Mouse (Mus musculus) cerebellum, postnatal 14 days (tissue): Measurements from ENCODE around the gene Crtac1.
A peak's percentile ranks its signal among the peaks of the same experiment; 100 is the strongest.

Experiments used
- DNase-seq, 2 experiments: peaks; one replicate each; pipeline ENCODE4 v3.0.0; 2021; ENCODE audit warnings: mixed read lengths in 2 of 2

Crtac1 gene

DNA sequence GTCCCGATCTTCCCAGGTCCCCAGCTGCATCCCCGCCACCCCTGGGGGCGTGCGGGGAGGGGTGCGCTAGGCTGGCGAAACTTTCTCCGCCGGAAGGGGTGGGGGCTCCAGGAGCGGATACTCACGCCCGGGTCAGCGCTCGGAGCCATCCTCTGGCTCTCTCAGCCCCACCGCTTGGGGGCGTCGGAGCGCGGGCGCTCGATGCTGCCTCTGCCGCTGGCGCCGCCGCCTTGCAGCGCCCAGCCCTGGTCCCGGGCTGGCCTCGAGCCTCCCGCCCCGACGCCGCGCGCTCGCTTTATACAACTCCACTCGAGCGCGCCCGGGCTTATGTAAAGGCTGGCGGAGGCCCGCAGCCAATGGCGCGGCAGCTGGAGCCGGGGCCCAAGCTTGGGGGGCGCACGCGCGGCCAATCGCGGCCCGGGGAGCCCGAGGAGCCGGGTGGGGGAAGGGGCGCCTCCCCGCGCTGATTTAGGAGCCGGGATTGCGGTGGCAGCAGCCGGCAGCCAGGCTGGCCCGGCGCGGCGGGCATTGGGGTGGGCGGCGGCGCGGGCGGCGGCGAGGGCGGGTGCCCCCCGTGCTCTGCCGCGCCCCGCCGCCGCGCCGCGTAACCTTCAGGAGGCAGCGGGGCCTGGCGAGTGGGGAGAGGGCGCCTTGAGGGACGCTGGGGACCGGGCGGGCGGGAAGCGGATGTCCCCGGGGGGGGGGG lies at the start of gene Crtac1:
Crtac1 (minus strand) TSS at position 299 of the 706 bp plus-strand sequence.
- DNase-seq = peak; percentile 74 to 80

- no peak for DNase-seq
Measured at GRCm38 (mm10) chr19:42478303-42478702, 46.7 kb upstream of the Crtac1 start.

GRCm38 (mm10) chr19:42477769-42478168 lies 46.2 kb upstream of the Crtac1 start:
- DNase-seq = no peak

DNA sequence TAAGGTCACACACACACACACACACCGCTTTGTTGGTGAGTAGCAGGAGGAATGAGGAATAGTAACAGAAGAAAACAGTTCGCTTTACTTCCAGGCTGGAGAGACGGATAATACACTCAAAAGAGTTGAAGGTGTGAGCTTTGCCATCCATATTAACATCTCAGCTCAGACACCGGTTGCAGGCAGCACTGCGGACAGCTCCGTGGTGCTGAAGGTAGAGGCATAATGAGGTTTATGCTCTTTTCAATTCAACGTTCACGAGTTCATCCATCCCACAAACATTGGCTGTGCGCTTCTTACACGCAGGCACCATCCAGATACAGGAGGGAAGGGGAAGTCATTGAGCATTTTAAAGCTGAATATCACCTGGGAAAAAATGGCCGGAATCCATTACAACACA lies 41.2 kb upstream of the Crtac1 start:
- DNase-seq = no peak

DNA sequence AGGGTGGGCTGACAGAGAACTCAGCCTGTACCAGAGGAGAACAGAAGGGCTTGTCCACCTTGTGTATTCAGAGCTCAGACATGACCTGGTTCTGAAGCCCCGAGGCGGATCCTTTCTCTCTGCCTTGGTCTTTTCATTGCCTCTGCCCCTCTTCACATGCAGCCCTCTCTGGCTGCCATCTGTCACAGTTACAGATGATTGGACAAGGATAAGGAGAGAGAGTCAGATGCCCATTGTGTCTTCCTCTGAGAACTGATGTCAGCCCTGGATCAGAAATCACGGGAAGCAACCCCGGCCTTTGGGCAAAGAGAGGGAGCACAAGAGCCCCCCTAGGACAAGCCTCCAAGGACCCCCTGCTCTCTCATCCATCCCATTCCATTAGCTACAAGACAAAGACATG lies 40.0 kb upstream of the Crtac1 start:
- peak; percentile 62 to 63 for DNase-seq

GRCm38 (mm10) chr19:42461851-42462250 lies 30.3 kb upstream of the Crtac1 start:
- no peak for DNase-seq

- no peak for DNase-seq
Measured at GRCm38 (mm10) chr19:42461353-42461752, 29.8 kb upstream of the Crtac1 start.

DNA sequence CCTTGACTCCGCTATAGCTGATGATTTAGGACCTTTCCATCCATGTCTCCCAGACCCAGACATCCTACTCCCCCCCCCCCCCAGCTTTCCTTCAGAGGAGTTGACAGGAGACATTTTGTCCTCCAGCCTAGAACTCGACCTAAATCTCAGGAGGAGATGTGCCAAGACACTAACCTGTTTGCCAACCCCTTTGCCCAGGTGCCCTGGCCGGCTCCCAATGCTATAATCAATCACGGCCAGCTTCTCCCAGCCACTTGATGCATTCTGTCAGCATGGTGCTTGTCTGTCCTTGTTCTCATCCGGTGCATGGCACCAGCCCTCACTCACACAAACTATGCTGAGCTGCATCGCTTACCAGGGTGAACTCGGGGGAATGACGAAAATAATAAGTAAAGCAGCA lies 27.9 kb upstream of the Crtac1 start:
- peak; percentile 58 to 65 for DNase-seq

DNA sequence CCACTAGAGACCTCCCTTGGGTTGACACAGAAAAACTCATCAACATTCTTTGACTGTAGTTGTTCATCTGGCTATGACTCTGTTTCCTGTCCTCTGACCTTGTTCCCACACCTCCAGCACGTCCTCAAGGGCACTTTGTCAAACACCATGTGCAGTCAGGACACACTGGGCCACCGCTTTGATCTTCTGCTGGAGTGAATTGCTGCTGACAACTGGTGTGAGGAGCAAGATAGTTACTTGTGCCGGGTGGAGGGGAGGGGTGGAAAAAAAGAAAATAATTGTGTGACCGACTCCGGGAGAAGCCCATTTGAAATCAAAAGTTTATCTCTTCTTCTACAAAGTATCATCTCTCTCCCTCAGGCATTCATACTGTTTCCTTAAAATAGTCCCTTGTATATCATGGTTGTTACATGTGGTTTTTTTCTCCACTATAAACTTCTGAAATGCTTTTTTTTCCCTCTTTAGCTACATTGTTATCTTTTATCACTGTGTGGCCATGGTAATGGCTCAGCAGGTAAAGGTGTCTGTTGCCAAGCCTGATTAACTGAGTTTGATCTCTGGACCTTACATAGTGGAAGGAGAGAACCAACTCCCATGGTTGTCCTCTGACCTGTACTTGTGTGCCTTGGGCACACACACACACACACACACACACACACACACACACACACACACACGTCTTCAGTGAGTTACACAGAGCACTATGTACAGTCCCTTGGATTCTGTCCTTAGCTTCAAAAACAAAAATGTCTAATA lies 23.1 kb upstream of the Crtac1 start:
- DNase-seq = no peak

- no peak for DNase-seq
Measured at GRCm38 (mm10) chr19:42454006-42454405, 22.4 kb upstream of the Crtac1 start.

- no peak for DNase-seq
Measured at GRCm38 (mm10) chr19:42452539-42452938, 21.0 kb upstream of the Crtac1 start.

- peak; percentile 71 to 73 for DNase-seq
Measured at GRCm38 (mm10) chr19:42448539-42448938, 17.0 kb upstream of the Crtac1 start.

DNA sequence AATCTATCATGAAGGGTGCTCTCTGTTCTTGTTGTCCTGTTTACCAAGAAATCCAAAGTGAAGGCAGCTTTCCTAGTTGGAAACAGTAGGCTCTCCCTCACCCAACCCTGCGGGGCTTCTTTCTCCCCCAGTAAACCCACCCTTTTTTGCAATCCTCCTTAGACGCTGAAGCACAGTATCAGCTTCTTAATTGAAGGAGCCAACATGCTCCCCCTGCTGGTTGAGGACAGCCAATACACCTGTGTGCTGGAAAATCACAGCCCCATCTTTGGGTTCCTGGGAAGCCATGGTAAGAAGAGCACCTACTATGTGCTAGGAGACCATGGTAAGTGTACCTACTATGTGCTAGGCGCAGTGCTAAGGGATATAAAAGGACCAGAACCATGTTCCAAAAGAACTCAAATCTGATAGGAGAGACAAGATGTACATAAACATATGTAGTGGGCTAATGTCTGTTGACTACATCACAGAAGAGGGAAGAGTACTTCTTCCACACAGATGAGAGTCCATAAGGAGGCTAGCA lies 12.4 kb upstream of the Crtac1 start:
- peak; percentile 72 to 74 for DNase-seq

DNA sequence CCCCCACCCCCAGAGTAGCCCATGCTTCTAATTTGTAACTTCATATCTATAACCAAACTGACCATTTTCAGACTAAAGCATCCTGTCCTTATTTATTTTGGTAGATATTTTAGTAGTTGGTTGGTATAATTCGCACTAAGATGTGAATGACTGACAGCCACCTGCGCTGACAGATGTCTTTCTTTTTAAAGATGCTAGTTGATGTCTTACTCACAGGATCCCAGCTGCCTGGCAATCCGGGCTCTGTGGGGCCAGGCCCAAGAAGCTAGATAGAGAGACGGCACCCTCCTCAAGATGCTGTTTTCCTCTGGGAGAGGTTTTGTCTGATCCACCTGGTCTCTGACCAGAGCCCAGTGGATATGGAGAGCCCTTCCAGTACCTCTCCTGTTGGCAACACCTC lies 11.7 kb upstream of the Crtac1 start:
- DNase-seq = no peak

- DNase-seq = no peak
Measured at GRCm38 (mm10) chr19:42442246-42443197, 10.9 kb upstream of the Crtac1 start.

GRCm38 (mm10) chr19:42440089-42440488 lies 8.5 kb upstream of the Crtac1 start:
- DNase-seq = peak; percentile 59 to 64

- DNase-seq = peak in 1 of 2 experiments; percentile 62
Measured at GRCm38 (mm10) chr19:42439353-42439752, 7.8 kb upstream of the Crtac1 start.

DNA sequence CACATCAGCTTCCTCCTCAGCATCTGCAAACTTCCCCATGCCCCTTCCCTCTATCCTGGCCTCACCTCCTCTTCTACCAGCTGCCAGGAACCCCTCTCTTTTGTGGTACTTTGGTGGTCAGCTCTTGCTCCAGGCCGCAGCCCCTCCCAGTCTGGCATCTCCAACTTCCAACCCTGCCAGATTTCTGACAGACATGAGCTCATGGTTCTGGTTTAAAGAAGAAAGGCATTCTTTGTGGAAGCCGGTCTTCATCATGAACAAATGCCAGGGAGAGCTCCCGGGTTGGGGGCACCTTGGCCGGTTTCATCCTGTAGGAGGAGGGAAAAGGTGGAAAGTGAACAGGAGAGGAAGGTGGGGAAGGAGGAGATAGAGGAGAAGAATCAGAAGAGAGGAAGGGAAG lies 4.0 kb upstream of the Crtac1 start:
- DNase-seq = no peak

DNA sequence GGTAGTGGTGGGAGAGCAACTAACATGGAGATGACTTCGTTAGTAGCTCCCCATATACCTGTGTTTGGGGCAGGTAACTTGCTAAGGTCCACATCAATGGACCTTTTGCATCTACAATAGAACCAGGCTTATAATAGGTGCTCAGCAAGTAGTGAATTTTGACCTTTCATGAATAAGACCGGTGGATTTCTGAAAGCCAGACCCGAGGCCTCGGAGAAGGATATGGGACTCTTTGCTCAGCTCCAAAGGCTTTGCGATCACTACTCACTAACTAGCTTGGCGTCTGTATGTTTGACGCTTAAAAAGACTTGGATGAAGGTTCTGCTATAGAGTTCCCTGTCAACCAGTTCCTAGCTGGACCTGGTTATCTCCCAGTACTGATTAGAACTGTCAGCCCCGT lies 1.2 kb upstream of the Crtac1 start:
- no peak for DNase-seq

DNA sequence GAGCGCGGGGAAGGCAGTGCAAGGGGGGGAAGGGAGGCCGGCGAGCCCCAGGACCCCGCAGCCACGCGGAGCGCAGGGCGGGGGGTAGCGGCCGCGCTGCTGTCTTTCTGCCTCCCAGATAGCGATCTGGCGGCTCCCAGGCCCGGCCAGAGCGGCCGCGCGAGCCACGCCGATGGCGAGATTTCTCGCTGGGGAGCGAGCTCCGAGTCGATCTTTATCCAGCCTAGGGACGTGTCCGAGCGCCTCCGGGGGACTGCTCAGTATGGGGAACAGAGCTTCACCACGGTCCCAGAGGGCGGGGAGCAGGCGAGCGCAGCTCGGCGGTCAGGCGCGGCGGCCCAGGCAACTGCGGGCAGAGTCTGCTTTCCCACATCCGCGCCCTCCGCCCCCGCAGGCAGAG lies 608 bp upstream of the Crtac1 start:
- peak; percentile 49 to 65 for DNase-seq

GRCm38 (mm10) chr19:42430981-42431380 lies 602 bp downstream of the Crtac1 start:
- DNase-seq = peak in 1 of 2 experiments; percentile 64

GRCm38 (mm10) chr19:42429410-42429809 lies 2.2 kb downstream of the Crtac1 start:
- DNase-seq = peak; percentile 83 to 85

DNA sequence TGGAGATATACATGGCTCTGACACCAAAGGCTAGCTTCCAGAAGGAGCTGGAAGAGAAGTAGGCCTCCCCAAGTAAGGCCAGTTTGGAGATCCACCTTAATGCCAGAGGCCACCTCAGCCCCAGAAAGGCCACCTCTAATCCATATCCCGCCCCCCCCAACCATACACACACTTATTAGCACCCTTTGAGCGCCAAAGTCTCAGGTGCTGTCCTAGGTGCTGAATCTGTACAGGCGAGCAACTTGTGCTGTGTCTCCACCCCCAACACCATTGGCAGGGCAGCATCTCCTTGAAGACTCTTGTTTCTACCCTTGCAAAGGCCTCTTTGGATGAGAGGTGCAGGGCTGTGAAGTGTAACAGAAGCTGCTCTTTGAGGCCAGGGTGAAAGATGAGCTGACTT lies 6.4 kb downstream of the Crtac1 start:
- no peak for DNase-seq
